Mouse (Mus musculus): ENCODE results near the gene Bend7. TPM values are rescaled to one million over a fixed set of nuclear protein-coding genes. Genes with fewer than 3 reads are reported as not detected.

The Bend7 gene
- polyA plus RNA-seq, 1 experiment from 2014 or later, result 31.9 TPM

DNA sequence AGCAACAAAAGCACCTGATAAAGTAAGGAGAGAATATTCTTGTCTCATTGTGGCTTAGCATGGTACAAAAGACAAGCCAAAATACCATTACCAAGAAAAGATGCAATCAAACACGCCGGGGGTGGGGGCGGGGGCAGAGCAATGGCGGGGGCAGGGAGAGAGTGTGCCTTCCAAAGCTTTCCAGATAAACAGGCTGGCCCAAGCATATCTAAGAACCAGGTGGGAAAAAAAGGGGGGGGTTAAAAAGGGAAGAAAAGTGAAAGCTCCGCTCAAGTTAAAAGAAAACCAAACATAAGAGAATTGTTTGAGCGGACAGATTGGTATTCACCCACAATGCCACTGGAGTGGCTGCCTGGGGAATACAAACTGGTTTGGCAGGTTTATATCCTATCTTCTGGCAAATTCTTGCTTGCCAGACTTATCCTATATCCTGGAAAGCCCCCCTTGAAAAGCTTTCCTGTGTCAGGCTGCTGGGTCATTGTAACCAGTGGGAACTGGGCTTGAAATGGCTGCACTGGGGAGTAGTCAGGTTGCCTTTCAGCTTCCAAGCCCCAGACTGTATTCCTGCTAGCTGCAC lies 111.9 kb downstream of the Bend7 start:
- Histone ChIP-seq H3K36me3 (ENCODE audit: insufficient read depth, low read length) (no peaks in the 10 kb centered on the region), H3K27ac (ENCODE audit: low read length) (no peak overlapping the region), H3K9ac (replicated peaks; ENCODE audit: low read depth) (no peak overlapping the region), H3K27me3 (replicated peaks; ENCODE audit: insufficient read depth, low read length) (no peaks in the 10 kb centered on the region), H3K4me3 (ENCODE audit: low read depth, low read length) (no peak overlapping the region), H3K4me1 (ENCODE audit: insufficient read depth, low read depth, low read length) (no peaks in the 10 kb centered on the region; the same call in 1 of the 2 replicates), H3K9me3 (ENCODE audit: low read length) (no peaks in the 10 kb centered on the region), H3K4me2 (replicated peaks; ENCODE audit: low read depth, low read length) (no peak overlapping the region)
- DNase-seq (ENCODE audit: low spot score), result peak; percentile 52
- WGBS, result 59% methylated on average over 6 of the region's 6 CpGs
- peak; percentile 32 for ATAC-seq
- TF ChIP-seq CTCF (IDR thresholded peaks at IDR 0.05), result no peak
- no peak for TF ChIP-seq EP300 (IDR thresholded peaks at IDR 0.05)

DNA sequence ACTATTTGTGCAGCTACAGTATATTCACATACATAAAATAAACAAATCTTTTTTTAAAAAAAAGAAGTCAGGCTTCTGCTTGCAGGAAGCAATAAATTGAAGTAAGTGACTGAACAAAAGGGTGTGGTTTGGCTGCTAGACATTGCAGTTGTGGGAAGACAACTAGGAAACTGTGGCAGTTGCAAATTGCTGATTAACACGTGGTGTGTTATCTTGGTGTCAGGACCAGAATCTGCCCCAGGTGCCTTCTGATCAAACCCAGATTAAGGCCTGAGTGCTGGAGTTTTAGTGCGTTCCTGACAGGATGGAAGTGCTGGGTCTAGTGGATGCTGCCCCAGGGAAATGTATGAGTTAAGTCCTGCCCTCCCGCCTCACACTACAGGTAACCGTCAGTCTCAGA lies 113.9 kb downstream of the Bend7 start:
- Histone ChIP-seq H3K27ac (ENCODE audit: low read length) (no peak overlapping the region), H3K9me3 (ENCODE audit: low read length) (no peaks in the 10 kb centered on the region), H3K9ac (replicated peaks; ENCODE audit: low read depth) (no peak overlapping the region), H3K4me2 (replicated peaks; ENCODE audit: low read depth, low read length) (no peak overlapping the region), H3K4me1 (ENCODE audit: insufficient read depth, low read depth, low read length) (no peaks in the 10 kb centered on the region; the same call in 1 of the 2 replicates), H3K36me3 (ENCODE audit: insufficient read depth, low read length) (no peaks in the 10 kb centered on the region), H3K27me3 (replicated peaks; ENCODE audit: insufficient read depth, low read length) (no peaks in the 10 kb centered on the region), H3K4me3 (ENCODE audit: low read depth, low read length) (no peak overlapping the region)
- ATAC-seq (no peak), DNase-seq (ENCODE audit: low spot score) (no peak)
- WGBS, result 31% methylated on average over 4 of the region's 4 CpGs
- TF ChIP-seq EP300 (IDR thresholded peaks at IDR 0.05) (no peak), CTCF (IDR thresholded peaks at IDR 0.05) (no peak)

GRCm38 (mm10) chr2:4832166-4832565 lies 114.5 kb downstream of the Bend7 start:
- TF ChIP-seq CTCF (IDR thresholded peaks at IDR 0.05) (no peak), EP300 (IDR thresholded peaks at IDR 0.05) (no peak)
- no peak overlapping the region for H3K27ac ChIP-seq (ENCODE audit: low read length)
- DNase-seq (ENCODE audit: low spot score) (peak; percentile 56), ATAC-seq (peak; percentile 43; the same call in 1 of the 2 replicates)
- no peaks in the 10 kb centered on the region for H3K27me3 ChIP-seq (replicated peaks; ENCODE audit: insufficient read depth, low read length)
- H3K9ac ChIP-seq (replicated peaks; ENCODE audit: low read depth), result no peak overlapping the region
- WGBS, result 44% methylated on average over 4 of the region's 4 CpGs
- no peaks in the 10 kb centered on the region for H3K9me3 ChIP-seq (ENCODE audit: low read length)
- no peak overlapping the region for H3K4me2 ChIP-seq (replicated peaks; ENCODE audit: low read depth, low read length)
- H3K36me3 ChIP-seq (ENCODE audit: insufficient read depth, low read length), result no peaks in the 10 kb centered on the region
- H3K4me3 ChIP-seq (ENCODE audit: low read depth, low read length), result no peak overlapping the region
- H3K4me1 ChIP-seq (ENCODE audit: insufficient read depth, low read depth, low read length), result no peaks in the 10 kb centered on the region; the same call in 1 of the 2 replicates

- 91% methylated on average over 2 of the region's 2 CpGs for WGBS
- Histone ChIP-seq H3K9ac (replicated peaks; ENCODE audit: low read depth) (no peak overlapping the region), H3K4me1 (ENCODE audit: insufficient read depth, low read depth, low read length) (no peaks in the 10 kb centered on the region), H3K9me3 (ENCODE audit: low read length) (no peaks in the 10 kb centered on the region), H3K36me3 (ENCODE audit: insufficient read depth, low read length) (no peaks in the 10 kb centered on the region), H3K4me2 (replicated peaks; ENCODE audit: low read depth, low read length) (no peak overlapping the region), H3K27me3 (replicated peaks; ENCODE audit: insufficient read depth, low read length) (no peaks in the 10 kb centered on the region), H3K4me3 (ENCODE audit: low read depth, low read length) (no peak overlapping the region), H3K27ac (ENCODE audit: low read length) (no peak overlapping the region)
- DNase-seq (ENCODE audit: low spot score), result no peak
- ATAC-seq, result no peak
- TF ChIP-seq CTCF (IDR thresholded peaks at IDR 0.05), result no peak
Observed at GRCm38 (mm10) chr2:4849449-4849848, 131.8 kb downstream of the Bend7 start.

Other genes starting within 250 kb of the Bend7 start
- gene Prpf18, start 65.7 kb upstream of the Bend7 start, polyA plus RNA-seq (2015; fragmentation: Nextera tagmentation; extraction: Ambion mirVana), result 39.2 and 46.5 TPM in 2 replicates
- gene Sephs1, start 163.7 kb downstream of the Bend7 start, polyA plus RNA-seq (2015; fragmentation: Nextera tagmentation; extraction: Ambion mirVana), result 34.3 and 34.6 TPM in 2 replicates
- gene Phyh, start 201.2 kb downstream of the Bend7 start, polyA plus RNA-seq (2015; fragmentation: Nextera tagmentation; extraction: Ambion mirVana), result 76.5 and 86.9 TPM in 2 replicates